Mouse (Mus musculus) kidney, adult 2 months (tissue): ENCODE results near the gene Hnrnpl. TPM values are rescaled to one million over a fixed set of nuclear protein-coding genes. Genes with fewer than 3 reads are reported as not detected.

Experiments
- DNase-seq: peaks from one replicate; pipeline ENCODE4 v3.0.0; 2021
- H3K27ac ChIP-seq: fragments of 200-500 bp; 2 replicates; pipeline ENCODE4 v1.5.1; 2012; ENCODE audit warnings: low read depth, low read length, control low read depth, inconsistent platforms; ENCODE audit not compliant: insufficient read depth
- H3K27me3 ChIP-seq: fragments of 200-500 bp; replicated peaks from 2 replicates; pipeline ENCODE4 v1.6.1; 2012; ENCODE audit warnings: mild to moderate bottlenecking, moderate library complexity, low read length, inconsistent platforms; ENCODE audit not compliant: control insufficient read depth, insufficient read depth
- H3K36me3 ChIP-seq: fragments of 200-500 bp; 2 replicates; pipeline ENCODE4 v1.6.1; 2012; ENCODE audit warnings: mild to moderate bottlenecking, moderate library complexity, low read length, inconsistent platforms; ENCODE audit not compliant: control insufficient read depth, insufficient read depth
- H3K4me1 ChIP-seq: fragments of 200-500 bp; 2 replicates; pipeline ENCODE4 v1.6.1; 2011; ENCODE audit warnings: low read length; ENCODE audit not compliant: control insufficient read depth, insufficient read depth
- H3K4me3 ChIP-seq: fragments of 200-500 bp; 2 replicates; pipeline ENCODE4 v1.5.1; 2011; ENCODE audit warnings: mild to moderate bottlenecking, low read depth, low read length, control low read depth; ENCODE audit not compliant: insufficient read depth
- CTCF ChIP-seq: fragments of 200-500 bp; conservative IDR thresholded peaks from 2 replicates; pipeline ENCODE4 v1.5.1; 2011; ENCODE audit warnings: low read depth, mild to moderate bottlenecking, control low read depth, low read length, moderate library complexity, mixed read lengths; ENCODE audit not compliant: insufficient read depth, insufficient read length
- POLR2A ChIP-seq: fragments of 200-500 bp; IDR thresholded peaks from one replicate; pipeline ENCODE4 v1.6.1; 2011; ENCODE audit warnings: low read depth, low read length, control low read depth
- WGBS: fragments of 180-500 bp; shearing (Covaris S2); methylation state at CpG from one replicate; pipeline ENCODE4 v1.1.7; 2018; 5-methylcytosine and 5-hydroxymethylcytosine counted together
- polyA plus RNA-seq: library from polyadenylated mRNA; depleted of rRNA; stranded (reverse); fragments of >200 nt; gene quantifications from 2 replicates; pipeline ENCODE4 v1.2.3, GENCODE M21; 2012

The Hnrnpl gene
- polyA plus RNA-seq, 1 experiment, result 214 TPM

DNA sequence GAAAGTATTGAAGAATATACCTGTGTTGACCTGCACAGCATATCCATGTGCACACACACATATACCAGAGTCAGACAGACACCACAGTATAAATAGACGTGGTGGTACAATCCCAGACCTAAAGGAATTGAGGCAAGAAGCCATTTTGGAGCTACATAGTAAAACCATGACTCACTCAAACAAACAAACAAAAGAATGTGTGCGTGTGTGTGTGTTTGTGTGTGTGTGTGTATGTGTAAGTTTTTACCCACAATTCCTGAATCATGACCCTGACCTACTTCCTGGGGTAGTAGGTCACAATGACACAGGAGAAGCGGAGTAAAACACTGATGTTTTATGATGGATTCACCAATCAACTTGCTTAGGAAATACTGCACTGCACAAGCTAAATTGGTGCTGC is 6.9 kb upstream of the Hnrnpl start:
- DNase-seq, result no peak
- Histone ChIP-seq H3K36me3 (no peaks in the 10 kb centered on the region), H3K4me3 (no peak overlapping the region), H3K27me3 (no peaks in the 10 kb centered on the region), H3K27ac (peak overlapping the region; percentile 97), H3K4me1 (peaks cover 31% of the 10 kb centered on the region)
- TF ChIP-seq CTCF, result no peak
- no peak for TF ChIP-seq POLR2A
- WGBS, result 29% methylated on average over 3 of the region's 3 CpGs

GRCm38 (mm10) chr7:28801901-28802670 is 6.3 kb upstream of the Hnrnpl start:
- peak; percentile 91 for DNase-seq
- TF ChIP-seq POLR2A (no peak), CTCF (no peak; the same call in 1 of the 2 replicates)
- no peak overlapping the region for H3K4me3 ChIP-seq
- no peaks in the 10 kb centered on the region for H3K36me3 ChIP-seq
- H3K4me1 ChIP-seq, result peaks cover 32% of the 10 kb centered on the region
- 5% methylated on average over 10 of the region's 10 CpGs for WGBS
- peak overlapping the region; percentile 97 for H3K27ac ChIP-seq
- no peaks in the 10 kb centered on the region for H3K27me3 ChIP-seq

- Histone ChIP-seq H3K36me3 (no peaks in the 10 kb centered on the region), H3K4me3 (no peak overlapping the region), H3K4me1 (peaks cover 38% of the 10 kb centered on the region), H3K27ac (peak overlapping the region; percentile 97), H3K27me3 (no peaks in the 10 kb centered on the region)
- peak; percentile 93 for DNase-seq
- TF ChIP-seq POLR2A (no peak), CTCF (no peak)
- 5% methylated on average over 10 of the region's 10 CpGs for WGBS
These were observed 5.3 kb upstream of the Hnrnpl start for GRCm38 (mm10) chr7:28802846-28803588.

DNA sequence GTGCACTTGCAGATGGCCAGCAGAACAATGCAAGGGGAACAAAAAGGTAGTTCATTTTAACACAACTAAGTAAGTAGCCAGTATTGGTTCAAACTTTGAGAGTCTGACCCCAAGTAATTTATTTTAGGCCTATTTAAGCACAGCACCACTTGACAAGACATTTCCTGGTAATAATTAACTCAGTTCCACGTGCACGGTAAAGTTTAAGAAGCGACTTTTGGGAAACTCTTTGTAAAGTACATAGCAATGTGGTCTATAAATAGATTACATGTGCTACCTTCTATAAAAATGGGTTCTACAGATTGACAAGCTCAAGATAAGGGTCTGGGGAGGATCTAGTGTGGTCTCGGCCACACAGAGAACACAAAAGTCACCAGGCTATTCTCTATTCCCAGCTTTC is 4.6 kb upstream of the Hnrnpl start:
- 12% methylated on average over 4 of the region's 4 CpGs for WGBS

GRCm38 (mm10) chr7:28806869-28807268 is 1.5 kb upstream of the Hnrnpl start:
- 58% methylated on average over 4 of the region's 4 CpGs for WGBS
- TF ChIP-seq CTCF (no peak), POLR2A (no peak)
- no peak for DNase-seq
- H3K27me3 ChIP-seq, result no peaks in the 10 kb centered on the region
- H3K4me3 ChIP-seq, result no peak overlapping the region
- peaks cover 34% of the 10 kb centered on the region for H3K4me1 ChIP-seq
- H3K27ac ChIP-seq, result no peak overlapping the region
- H3K36me3 ChIP-seq, result no peaks in the 10 kb centered on the region; the same call in 1 of the 2 replicates

More for the DNA sequence above, 4.6 kb upstream of the Hnrnpl start:
- Histone ChIP-seq H3K36me3 (no peaks in the 10 kb centered on the region), H3K4me1 (peaks cover 40% of the 10 kb centered on the region), H3K4me3 (no peak overlapping the region), H3K27ac (peak overlapping the region; percentile 90), H3K27me3 (no peaks in the 10 kb centered on the region)
- DNase-seq, result peak; percentile 70
- no peak for TF ChIP-seq CTCF
- TF ChIP-seq POLR2A, result no peak

- peak; percentile 51 for DNase-seq
- Histone ChIP-seq H3K27ac (peak overlapping the region; percentile 95), H3K4me1 (peaks cover 34% of the 10 kb centered on the region), H3K4me3 (peak overlapping the region; percentile 75), H3K36me3 (peaks cover 2% of the 10 kb centered on the region; the same call in 1 of the 2 replicates), H3K27me3 (no peaks in the 10 kb centered on the region)
- TF ChIP-seq POLR2A (no peak), CTCF (no peak)
- WGBS, result 19% methylated on average over 6 of the region's 8 CpGs
These were observed 610 bp upstream of the Hnrnpl start for GRCm38 (mm10) chr7:28807641-28808220.
